Mouse (Mus musculus) thymus, postnatal 14 days (tissue): Measurements from ENCODE around the gene Macrod2.
A peak's percentile ranks its signal among the peaks of the same experiment; 100 is the strongest.

Experiments used
- DNase-seq: peaks from one replicate; pipeline ENCODE4 v3.0.0; 2021

Macrod2 gene

DNA sequence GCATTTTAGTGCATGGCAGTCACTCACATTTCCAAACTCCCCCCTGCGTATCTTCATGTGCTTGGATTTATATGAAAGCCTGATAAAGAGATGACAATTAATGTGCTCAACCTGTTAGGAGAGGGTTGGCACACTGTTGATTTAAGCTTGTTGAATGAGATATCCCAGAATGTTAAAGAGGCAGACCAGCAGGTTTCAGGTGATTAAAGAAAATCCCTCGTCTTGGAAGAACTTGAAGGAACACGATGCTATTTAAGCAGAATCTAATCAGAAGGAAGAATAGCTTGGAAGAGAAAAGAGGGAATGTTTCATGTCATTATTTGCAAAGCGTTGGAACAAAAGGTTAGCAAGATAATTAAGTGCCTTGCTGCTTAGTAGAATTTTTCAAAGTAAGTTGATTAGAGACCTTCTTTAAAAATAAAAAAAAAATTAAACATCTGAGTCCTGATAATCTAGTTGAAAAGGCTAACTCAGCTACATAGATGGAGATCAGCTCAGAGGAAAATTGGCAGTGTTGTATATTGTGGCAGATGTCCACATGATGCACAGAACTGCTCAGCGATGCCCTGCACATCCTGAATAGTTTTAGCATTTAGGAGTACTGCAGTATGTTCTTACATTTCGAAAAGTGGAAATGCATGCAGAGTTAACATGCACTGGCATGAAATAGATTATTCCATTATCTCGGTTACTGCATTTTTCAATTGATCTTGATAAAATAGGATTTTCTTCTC is 518.7 kb downstream of the Macrod2 start:
- no peak for DNase-seq

- DNase-seq = peak; percentile 3
Observed at GRCm38 (mm10) chr2:140926922-140927321, 531.8 kb downstream of the Macrod2 start.

GRCm38 (mm10) chr2:140934483-140934882 is 539.4 kb downstream of the Macrod2 start:
- DNase-seq = no peak

DNA sequence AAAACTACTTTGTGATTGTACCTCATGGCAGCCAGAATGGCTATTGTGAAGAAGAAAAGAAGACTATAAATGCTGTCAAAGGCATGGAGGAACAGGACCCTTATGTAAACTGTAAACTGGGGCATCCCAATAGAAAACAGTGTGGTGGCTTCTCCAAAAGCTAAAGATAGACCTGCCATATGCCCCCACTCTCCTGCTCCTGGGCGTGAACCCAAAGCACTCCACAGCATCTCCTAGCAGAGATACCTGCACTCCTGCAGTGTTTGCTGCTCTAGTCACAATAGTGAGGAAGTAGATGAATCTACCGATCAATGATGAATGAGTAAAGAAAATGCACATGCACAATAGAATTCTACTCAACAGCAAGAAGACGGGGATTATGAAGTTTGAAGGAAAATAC is 554.4 kb downstream of the Macrod2 start:
- DNase-seq = no peak

DNA sequence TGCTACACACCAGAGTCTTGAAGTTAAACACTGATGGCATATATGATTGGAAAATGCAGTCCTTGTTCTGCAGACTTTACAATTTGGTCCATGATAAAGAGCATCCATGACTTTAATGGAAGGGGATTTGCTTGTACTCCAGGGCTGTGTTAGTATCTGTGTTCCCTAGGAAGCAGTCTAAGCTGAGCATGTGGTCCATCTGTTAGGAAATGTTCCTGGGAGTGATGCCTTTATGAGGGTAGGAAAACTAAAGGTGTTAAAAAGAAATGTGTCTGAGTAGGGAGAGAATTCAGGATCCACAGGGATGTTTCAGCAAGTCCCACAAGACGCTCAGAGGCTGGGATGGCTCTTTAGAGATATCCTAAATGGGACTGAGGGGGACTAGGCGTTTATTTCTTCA is 564.1 kb downstream of the Macrod2 start:
- DNase-seq = no peak

GRCm38 (mm10) chr2:140970181-140970580 is 575.1 kb downstream of the Macrod2 start:
- no peak for DNase-seq

- no peak for DNase-seq
Observed at GRCm38 (mm10) chr2:140971845-140972244, 576.7 kb downstream of the Macrod2 start.

- DNase-seq = no peak
Observed at GRCm38 (mm10) chr2:140985670-140986372, 590.7 kb downstream of the Macrod2 start.

DNA sequence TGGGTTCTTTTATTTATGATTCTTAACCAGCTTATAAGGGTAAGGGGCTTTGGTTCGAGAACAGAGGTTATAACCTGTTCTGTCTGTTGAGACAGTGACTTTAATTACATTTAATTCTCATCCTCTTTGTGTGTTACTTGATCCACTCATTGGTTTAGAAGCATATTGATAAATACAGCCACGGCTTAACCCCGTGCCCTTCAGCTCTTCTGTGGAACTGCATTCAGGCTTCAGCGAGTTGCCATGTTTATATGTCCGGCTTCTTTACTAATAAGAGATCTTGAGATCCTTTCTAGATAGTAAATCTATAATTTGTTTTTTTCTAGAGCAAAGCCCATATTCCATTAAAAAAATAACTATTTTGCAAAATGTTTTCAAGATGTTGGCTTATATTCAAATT is 608.7 kb downstream of the Macrod2 start:
- DNase-seq = no peak

GRCm38 (mm10) chr2:141004326-141004725 is 609.2 kb downstream of the Macrod2 start:
- no peak for DNase-seq

DNA sequence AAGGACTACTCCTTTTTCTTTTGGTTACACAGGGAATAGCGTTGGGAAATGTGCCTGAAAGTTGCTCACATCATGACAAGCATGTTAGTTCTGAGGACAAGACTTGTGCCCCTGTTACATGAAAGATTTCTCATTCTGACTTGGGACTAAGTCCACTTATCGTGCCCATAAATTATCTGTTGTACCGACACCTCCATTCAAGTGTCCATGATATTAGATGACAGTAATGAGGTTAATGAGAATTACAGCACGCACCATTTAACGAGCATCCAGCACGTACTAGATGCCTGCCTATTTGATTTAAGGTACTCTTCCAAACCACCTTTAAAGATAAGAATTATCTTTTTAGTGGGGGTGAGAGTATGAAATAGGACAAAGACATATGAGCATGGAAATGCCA is 610.5 kb downstream of the Macrod2 start:
- DNase-seq = no peak

DNA sequence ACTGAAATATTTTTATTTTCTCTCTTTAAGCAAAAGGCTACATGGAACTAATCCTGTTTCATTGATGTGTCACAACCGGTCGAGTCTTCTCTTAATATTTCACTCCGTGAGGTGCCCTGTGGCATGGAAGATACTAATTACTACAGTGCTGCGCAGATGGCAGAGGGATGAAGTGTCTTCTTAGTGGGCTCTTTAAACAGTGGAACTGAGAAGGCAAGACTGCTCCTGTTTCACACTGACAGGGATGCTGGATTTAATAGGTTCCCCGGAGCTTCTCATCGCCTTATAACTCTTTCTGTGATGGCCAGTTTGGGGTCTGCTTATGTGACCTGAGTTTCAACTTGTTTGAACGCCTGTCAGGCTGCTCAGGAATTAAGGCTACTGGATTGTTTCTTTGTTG is 612.6 kb downstream of the Macrod2 start:
- DNase-seq = no peak

DNA sequence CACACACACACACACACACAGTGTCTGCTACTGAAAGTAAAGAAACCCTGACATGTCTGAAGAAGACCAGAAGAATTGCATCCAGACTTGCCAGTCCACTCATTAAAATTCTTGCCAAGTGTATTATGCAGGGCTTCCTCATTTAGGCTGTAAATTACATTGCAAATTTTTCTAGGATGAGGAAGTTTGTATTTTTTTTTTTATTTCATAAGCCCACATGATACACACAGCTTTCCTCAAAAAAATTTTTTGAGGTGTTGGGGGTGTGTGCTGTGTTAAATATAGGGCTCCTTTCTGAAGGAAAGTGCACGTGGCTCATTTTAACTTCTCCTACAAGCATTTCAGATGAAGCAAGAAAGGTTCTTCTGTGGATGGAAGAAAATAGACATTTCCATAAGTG is 613.3 kb downstream of the Macrod2 start:
- no peak for DNase-seq

- no peak for DNase-seq
Observed at GRCm38 (mm10) chr2:141013443-141014165, 618.5 kb downstream of the Macrod2 start.

DNA sequence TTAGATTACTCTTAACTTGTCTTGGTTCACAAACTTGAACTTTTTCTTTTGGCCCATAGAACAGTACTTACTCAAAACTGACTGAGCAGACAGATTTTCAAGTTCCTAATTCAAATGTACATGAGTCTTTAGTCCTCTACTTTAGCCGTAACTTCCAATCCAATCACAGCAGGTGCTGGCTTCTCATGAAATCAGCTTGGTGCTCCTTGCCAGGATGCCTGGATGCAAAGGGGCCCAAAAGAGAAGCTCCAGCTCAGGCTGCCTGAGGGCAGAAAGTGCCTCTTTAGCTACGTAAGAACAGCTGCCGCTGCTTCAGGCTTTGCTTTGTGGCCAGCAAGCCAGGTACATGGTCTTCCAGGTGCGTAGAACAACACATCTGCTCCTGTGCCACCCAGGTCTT is 627.9 kb downstream of the Macrod2 start:
- no peak for DNase-seq

- DNase-seq = no peak
Observed at GRCm38 (mm10) chr2:141023916-141024315, 628.8 kb downstream of the Macrod2 start.

DNA sequence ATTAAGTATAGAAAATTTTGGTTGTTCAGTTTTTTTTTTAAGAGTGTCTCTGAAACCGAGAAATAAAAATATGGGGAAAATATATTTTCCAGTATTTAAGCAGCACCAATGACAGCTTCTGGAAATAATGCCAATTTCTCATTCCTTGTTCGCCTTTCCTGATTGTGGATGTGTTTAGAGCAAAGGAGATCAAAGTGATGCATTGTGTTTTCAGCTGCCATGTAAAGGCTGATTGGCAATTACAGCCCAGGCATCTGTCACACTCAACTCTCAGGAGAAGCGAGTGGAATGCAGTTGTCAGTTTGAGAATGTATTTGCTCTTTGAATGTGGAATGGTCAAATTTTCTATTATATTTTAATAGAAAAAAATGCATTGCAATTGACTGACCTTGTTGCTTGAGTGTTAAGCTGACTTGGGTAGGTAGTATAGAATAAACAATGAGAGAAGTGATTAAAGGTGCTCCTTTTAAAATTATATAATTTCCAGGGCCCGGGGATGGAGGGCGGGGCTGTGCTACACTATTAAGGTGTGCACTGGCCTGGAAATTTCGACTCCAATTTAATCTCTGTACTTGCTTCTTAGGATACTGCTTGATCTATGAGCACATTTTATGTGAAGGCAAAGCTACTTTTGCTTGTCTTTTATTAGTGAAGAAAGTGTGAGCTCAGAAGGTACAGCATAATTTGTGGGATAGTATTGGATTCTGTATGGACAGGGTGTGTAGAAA is 629.4 kb downstream of the Macrod2 start:
- no peak for DNase-seq

DNA sequence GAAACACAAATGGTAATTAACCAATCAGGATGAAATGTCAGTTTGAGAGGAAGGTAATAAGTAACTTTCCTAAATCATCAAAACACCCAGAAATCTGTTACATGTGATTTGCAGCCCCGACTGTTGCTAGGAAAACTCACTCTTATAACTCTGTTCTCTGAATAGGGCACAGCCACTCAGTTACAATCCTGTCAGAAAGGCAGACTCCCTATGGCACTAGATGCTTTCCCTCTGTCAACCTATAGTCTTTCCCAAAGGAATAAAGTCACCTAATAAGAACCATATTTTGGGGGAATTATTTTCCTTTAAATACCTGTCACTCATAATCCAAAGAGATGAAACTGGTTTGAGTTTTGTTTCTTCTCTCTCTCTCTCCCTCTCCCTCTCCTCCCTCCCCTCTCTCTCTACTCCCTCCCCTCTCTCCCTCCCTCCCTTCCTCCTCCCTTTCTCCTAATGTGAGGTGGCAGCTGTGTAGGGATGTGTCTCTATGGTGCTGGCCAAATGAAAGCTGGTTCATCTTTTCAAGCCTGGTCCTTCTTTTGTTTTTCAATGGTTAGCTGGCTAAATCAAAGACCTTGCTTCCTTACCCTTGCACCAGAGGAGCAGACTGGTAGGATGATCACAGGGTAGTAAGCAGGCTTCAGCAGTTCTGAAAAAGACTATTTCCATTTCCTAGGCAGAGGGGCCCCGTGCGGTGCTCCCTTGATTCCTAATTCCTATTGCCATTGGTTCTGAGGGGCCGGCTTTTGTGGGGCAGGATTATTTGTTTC is 661.8 kb downstream of the Macrod2 start:
- DNase-seq = no peak

GRCm38 (mm10) chr2:141057455-141057833 is 662.3 kb downstream of the Macrod2 start:
- no peak for DNase-seq

- DNase-seq = no peak
Observed at GRCm38 (mm10) chr2:141073981-141074855, 679.1 kb downstream of the Macrod2 start.

GRCm38 (mm10) chr2:141078221-141078620 is 683.1 kb downstream of the Macrod2 start:
- no peak for DNase-seq
